Mouse (Mus musculus) MEL (cell line): ENCODE measurements around the gene Gm49373. TPM values are rescaled to one million over a fixed set of nuclear protein-coding genes. Genes with fewer than 3 reads are reported as not detected.
A peak's percentile ranks its signal among the peaks of the same experiment; 100 is the strongest.

Source experiments
- DNase-seq: peaks from one replicate; pipeline ENCODE4 v3.0.0; 2011; ENCODE audit warnings: low read depth, low spot score
- H3K27ac ChIP-seq: 2 replicates; pipeline ENCODE4 v1.5.1; 2012; ENCODE audit warnings: low read depth, mild to moderate bottlenecking, control low read depth, low read length, moderate library complexity; ENCODE audit not compliant: control insufficient read depth
- H3K27me3 ChIP-seq, 2 experiments: fragments of 150-350 bp in 1 of 2; sonication (generic) in 1 of 2; 2 replicates each; pipeline ENCODE4 v1.6.1; 2012; ENCODE audit warnings: low read length in 2 of 2, mild to moderate bottlenecking in 2 of 2, improper control_type of control experiment in 1 of 2, moderate library complexity in 1 of 2; ENCODE audit not compliant: insufficient read depth in 2 of 2, control insufficient read depth in 1 of 2
- H3K36me3 ChIP-seq, 2 experiments: 2 replicates each; pipeline ENCODE4 v1.6.1; 2012 to 2014; ENCODE audit warnings: low read length in 2 of 2, improper control_type of control experiment in 1 of 2, inconsistent platforms in 1 of 2, mild to moderate bottlenecking in 1 of 2; ENCODE audit not compliant: insufficient read depth in 2 of 2, control insufficient read depth in 1 of 2
- H3K4me1 ChIP-seq, 2 experiments: fragments of 150-350 bp in 1 of 2; sonication (generic) in 1 of 2; 2 replicates each; pipeline ENCODE4 v1.6.1; 2012; ENCODE audit warnings: low read length in 2 of 2, improper control_type of control experiment in 1 of 2, mild to moderate bottlenecking in 1 of 2; ENCODE audit not compliant: insufficient read depth in 2 of 2, control insufficient read depth in 1 of 2
- H3K4me3 ChIP-seq, 2 experiments: fragments of 150-350 bp in 1 of 2; sonication (generic) in 1 of 2; 2 replicates each; pipeline ENCODE4 v1.5.1; 2012; ENCODE audit warnings: low read depth in 2 of 2, low read length in 2 of 2, mild to moderate bottlenecking in 2 of 2, moderate library complexity in 2 of 2, control low read depth in 1 of 2, improper control_type of control experiment in 1 of 2; ENCODE audit not compliant: control insufficient read depth in 1 of 2, insufficient read depth in 1 of 2
- H3K79me2 ChIP-seq: 2 replicates; pipeline ENCODE4 v1.6.1; 2012; ENCODE audit warnings: mild to moderate bottlenecking, low read length, moderate library complexity; ENCODE audit not compliant: control insufficient read depth, poor library complexity, insufficient read depth
- H3K9ac ChIP-seq: 2 replicates; pipeline ENCODE4 v1.6.1; 2012; ENCODE audit warnings: low read depth, mild to moderate bottlenecking, control low read depth, low read length, moderate library complexity; ENCODE audit not compliant: control insufficient read depth, poor library complexity, severe bottlenecking
- H3K9me3 ChIP-seq: fragments of 150-350 bp; sonication (generic); replicated peaks from 2 replicates; pipeline ENCODE4 v1.6.1; 2012; ENCODE audit warnings: mild to moderate bottlenecking, low read length, improper control_type of control experiment, moderate library complexity; ENCODE audit not compliant: insufficient read depth
- CHD1 ChIP-seq: IDR thresholded peaks from 2 replicates; pipeline ENCODE4 v1.6.1; 2012; ENCODE audit warnings: low read depth, mild to moderate bottlenecking, inconsistent platforms, low read length, improper control_type of control experiment
- CHD2 ChIP-seq: IDR thresholded peaks from 2 replicates; pipeline ENCODE4 v1.6.1; 2011; ENCODE audit warnings: low read length, improper control_type of control experiment
- CTCF ChIP-seq, 3 experiments: IDR thresholded peaks in 2 of 3; conservative IDR thresholded peaks in 1 of 3; 2 replicates each; pipeline ENCODE4 v1.5.1; 2011 to 2012; ENCODE audit warnings: low read length in 3 of 3, low read depth in 2 of 3, mild to moderate bottlenecking in 2 of 3, improper control_type of control experiment in 1 of 3, inconsistent platforms in 1 of 3, mixed read lengths in 1 of 3, moderate library complexity in 1 of 3; ENCODE audit not compliant: control insufficient read depth in 1 of 3, insufficient read depth in 1 of 3, poor library complexity in 1 of 3, severe bottlenecking in 1 of 3
- EP300 ChIP-seq, 2 experiments: IDR thresholded peaks; 2 replicates each; pipeline ENCODE4 v1.6.1; 2011; ENCODE audit warnings: improper control_type of control experiment in 2 of 2, low read length in 2 of 2, low read depth in 1 of 2, mild to moderate bottlenecking in 1 of 2
- ETS1 ChIP-seq: IDR thresholded peaks from 2 replicates; pipeline ENCODE4 v1.6.1; 2012; ENCODE audit warnings: low read depth, mild to moderate bottlenecking, inconsistent platforms, low read length, improper control_type of control experiment, moderate library complexity
- GABPA ChIP-seq: IDR thresholded peaks from 2 replicates; pipeline ENCODE4 v1.6.1; 2012; ENCODE audit warnings: low read depth, mild to moderate bottlenecking, inconsistent platforms, low read length, improper control_type of control experiment, moderate library complexity
- GATA1 ChIP-seq: IDR thresholded peaks from 2 replicates; pipeline ENCODE4 v1.6.1; 2011; ENCODE audit warnings: low read depth, low read length, improper control_type of control experiment
- HCFC1 ChIP-seq: IDR thresholded peaks from 2 replicates; pipeline ENCODE4 v1.6.1; 2012; ENCODE audit warnings: low read depth, mild to moderate bottlenecking, inconsistent platforms, low read length, improper control_type of control experiment, moderate library complexity
- MYB ChIP-seq: IDR thresholded peaks from 2 replicates; pipeline ENCODE4 v1.6.1; 2011; ENCODE audit warnings: mild to moderate bottlenecking, low read depth, low read length, improper control_type of control experiment
- MYC ChIP-seq: IDR thresholded peaks from 2 replicates; pipeline ENCODE4 v1.6.1; 2011; ENCODE audit warnings: low read depth, mild to moderate bottlenecking, low read length, improper control_type of control experiment, moderate library complexity
- NELFE ChIP-seq: IDR thresholded peaks from 2 replicates; pipeline ENCODE4 v1.6.1; 2011; ENCODE audit warnings: low read depth, low read length, improper control_type of control experiment
- NRF1 ChIP-seq: IDR thresholded peaks from 2 replicates; pipeline ENCODE4 v1.6.1; 2014; ENCODE audit warnings: low read depth, mild to moderate bottlenecking, inconsistent platforms, low read length, improper control_type of control experiment, moderate library complexity; ENCODE audit not compliant: poor library complexity, insufficient read depth, severe bottlenecking
- POLR2AphosphoS2 ChIP-seq: IDR thresholded peaks from 2 replicates; pipeline ENCODE4 v1.6.1; 2011; ENCODE audit warnings: low read length, improper control_type of control experiment
- POLR2AphosphoS5 ChIP-seq: IDR thresholded peaks from 2 replicates; pipeline ENCODE4 v1.6.1; 2012; ENCODE audit warnings: low read depth, borderline replicate concordance, mild to moderate bottlenecking, inconsistent platforms, low read length, moderate library complexity, mixed read lengths
- RAD21 ChIP-seq: IDR thresholded peaks from 2 replicates; pipeline ENCODE4 v1.6.1; 2011; ENCODE audit warnings: mild to moderate bottlenecking, low read depth, low read length, improper control_type of control experiment
- RCOR1 ChIP-seq: IDR thresholded peaks from 2 replicates; pipeline ENCODE4 v1.6.1; 2012; ENCODE audit warnings: low read depth, mild to moderate bottlenecking, inconsistent platforms, low read length, improper control_type of control experiment
- SIN3A ChIP-seq: IDR thresholded peaks from 2 replicates; pipeline ENCODE4 v1.6.1; 2012; ENCODE audit warnings: low read length, improper control_type of control experiment, inconsistent platforms
- SMC3 ChIP-seq: IDR thresholded peaks from 2 replicates; pipeline ENCODE4 v1.6.1; 2011; ENCODE audit warnings: low read depth, low read length, improper control_type of control experiment
- TAL1 ChIP-seq: IDR thresholded peaks from 2 replicates; pipeline ENCODE4 v1.6.1; 2012; ENCODE audit warnings: mild to moderate bottlenecking, inconsistent platforms, low read length, moderate library complexity, mixed read lengths
- UBTF ChIP-seq: IDR thresholded peaks from 2 replicates; pipeline ENCODE4 v1.6.1; 2012; ENCODE audit warnings: low read depth, mild to moderate bottlenecking, inconsistent platforms, low read length, improper control_type of control experiment, moderate library complexity, borderline replicate concordance; ENCODE audit not compliant: insufficient read depth
- USF2 ChIP-seq, 2 experiments: IDR thresholded peaks; 2 replicates each; pipeline ENCODE4 v1.6.1; 2011 to 2012; ENCODE audit warnings: improper control_type of control experiment in 2 of 2, low read length in 2 of 2, borderline replicate concordance in 1 of 2, inconsistent platforms in 1 of 2, low read depth in 1 of 2, mild to moderate bottlenecking in 1 of 2; ENCODE audit not compliant: insufficient read depth in 1 of 2
- ZKSCAN1 ChIP-seq: IDR thresholded peaks from 2 replicates; pipeline ENCODE4 v1.6.1; 2012; ENCODE audit warnings: low read depth, mild to moderate bottlenecking, inconsistent platforms, low read length, improper control_type of control experiment, moderate library complexity
- ZMIZ1 ChIP-seq: IDR thresholded peaks from 2 replicates; pipeline ENCODE4 v1.6.1; 2012; ENCODE audit warnings: low read depth, mild to moderate bottlenecking, inconsistent platforms, low read length, improper control_type of control experiment, moderate library complexity
- polyA plus RNA-seq, 2 experiments: library from polyadenylated mRNA; stranded (reverse) in 1 of 2; unstranded in 1 of 2; fragments of >175 nt in 1 of 2; fragments of >200 nt in 1 of 2; gene quantifications; 2 replicates each; pipeline versions ENCODE4 v1.2.1 to v1.2.4; 2012; ENCODE audit warnings: low replicate concordance in 2 of 2, low read depth in 1 of 2; ENCODE audit not compliant: insufficient read length in 2 of 2, insufficient read depth in 1 of 2, missing spikeins in 1 of 2
- total RNA-seq: library from RNA; depleted of rRNA; stranded (reverse); fragments of 300-350 nt; gene quantifications from 2 replicates; pipeline ENCODE4 v1.2.3, GENCODE M21; 2012

Gm49373 gene
- total and polyA plus RNA-seq, 3 experiments: 6.4 to 8.3 TPM; not detected in 1

- H3K27me3 ChIP-seq: no peaks in the 10 kb centered on the region
- H3K9ac ChIP-seq: no peak overlapping the region
- no peak overlapping the region for H3K27ac ChIP-seq
- TF ChIP-seq RAD21: no peak
- TF ChIP-seq SMC3: peak; percentile 3; the same call in 1 of the 2 replicates
- no peak for TF ChIP-seq POLR2AphosphoS5
- 0 out of 2 replicates have a peak, but pooled peaks have one; percentile 8 for TF ChIP-seq ZMIZ1
- TF ChIP-seq, all 39 proteins: peak for 2
- Histone ChIP-seq H3K36me3 (peaks cover 0 to 21% of the 10 kb centered on the region in 2 experiments; a peak in 3 of 4 replicates), H3K9me3 (no peaks in the 10 kb centered on the region), H3K4me1 (peaks cover 13 to 26% of the 10 kb centered on the region in 2 experiments), H3K4me3 (no peak overlapping the region), H3K79me2 (no peaks in the 10 kb centered on the region)
- DNase-seq: no peak
Observed at GRCm38 (mm10) chr9:21102076-21102475, 29.2 kb upstream of the Gm49373 start.

- no peak overlapping the region for H3K9ac ChIP-seq
- TF ChIP-seq HCFC1: no peak
- TF ChIP-seq, all 39 proteins: peak for 0
- Histone ChIP-seq H3K36me3 (peaks cover 0 to 12% of the 10 kb centered on the region in 2 experiments; a peak in 3 of 4 replicates), H3K79me2 (no peaks in the 10 kb centered on the region), H3K4me1 (peaks cover 6 to 16% of the 10 kb centered on the region in 2 experiments), H3K4me3 (no peak overlapping the region), H3K27ac (no peak overlapping the region), H3K9me3 (no peaks in the 10 kb centered on the region), H3K27me3 (no peaks in the 10 kb centered on the region)
- no peak for DNase-seq
Observed at GRCm38 (mm10) chr9:21100447-21101161, 27.7 kb upstream of the Gm49373 start.

- Histone ChIP-seq H3K4me3 (no peak overlapping the region), H3K27me3 (no peaks in the 10 kb centered on the region), H3K9me3 (no peaks in the 10 kb centered on the region), H3K9ac (no peak overlapping the region), H3K4me1 (peaks cover 3 to 12% of the 10 kb centered on the region in 2 experiments), H3K27ac (no peak overlapping the region), H3K79me2 (peaks cover 2% of the 10 kb centered on the region; the same call in 1 of the 2 replicates), H3K36me3 (peaks cover 0 to 11% of the 10 kb centered on the region in 2 experiments; a peak in 3 of 4 replicates)
- DNase-seq: peak; percentile 61
- TF ChIP-seq GATA1 (no peak), ZKSCAN1 (no peak), UBTF (no peak), HCFC1 (no peak), USF2 (IDR thresholded peaks at IDR 0.05; ENCODE audit: borderline replicate concordance in 1 of 2, insufficient read depth in 1 of 2, low read depth in 1 of 2, low read length in 2 of 2) (no peak), POLR2AphosphoS2 (no peak), CHD1 (no peak), ZMIZ1 (no peak), RAD21 (no peak), POLR2AphosphoS5 (no peak), TAL1 (no peak), MYB (no peak), GABPA (no peak), EP300 (IDR thresholded peaks at IDR 0.05; ENCODE audit: low read depth in 1 of 2, low read length in 2 of 2) (no peak), CHD2 (no peak), RCOR1 (no peak), SIN3A (0 out of 2 replicates have a peak, but pooled peaks have one; percentile 36), MYC (0 out of 2 replicates have a peak, but pooled peaks have one; percentile 42), SMC3 (no peak), NELFE (no peak), CTCF (IDR thresholded peaks at IDR 0.05 in 2 of 3, conservative IDR thresholded peaks at IDR 0.05 in 1 of 3; ENCODE audit: control insufficient read depth in 1 of 3, insufficient read depth in 1 of 3, low read depth in 2 of 3, low read length in 3 of 3, poor library complexity in 1 of 3, severe bottlenecking in 1 of 3) (no peak), ETS1 (no peak), NRF1 (no peak)
Observed at GRCm38 (mm10) chr9:21097793-21098192, 24.9 kb upstream of the Gm49373 start.
